Mouse (Mus musculus): ENCODE data around the gene Pank2. TPM values are rescaled to one million over a fixed set of nuclear protein-coding genes. Genes with fewer than 3 reads are reported as not detected.

Gene Pank2
- polyA plus RNA-seq, 2 experiments from 2014 or later, result 7.6 to 11.9 TPM

DNA sequence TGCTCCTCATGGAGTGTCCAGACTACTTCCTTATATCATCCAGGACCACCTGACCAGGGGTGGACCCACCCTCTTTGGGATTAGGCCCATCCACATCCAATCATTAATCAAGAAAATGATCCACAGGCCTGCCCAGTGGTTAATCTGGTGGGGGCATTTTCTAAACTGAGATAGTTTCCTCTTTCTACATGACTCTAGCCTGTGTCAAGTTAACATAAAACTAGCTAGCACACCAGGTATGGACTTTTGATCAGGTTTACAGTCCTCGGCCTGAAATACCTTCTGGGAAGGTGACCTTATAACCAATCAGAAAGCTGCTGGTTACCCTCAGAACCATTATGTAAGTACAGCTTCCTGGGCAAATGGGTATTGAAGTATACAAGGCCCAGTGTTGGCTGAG is 66.7 kb downstream of the Pank2 start:
- no peak for ATAC-seq

DNA sequence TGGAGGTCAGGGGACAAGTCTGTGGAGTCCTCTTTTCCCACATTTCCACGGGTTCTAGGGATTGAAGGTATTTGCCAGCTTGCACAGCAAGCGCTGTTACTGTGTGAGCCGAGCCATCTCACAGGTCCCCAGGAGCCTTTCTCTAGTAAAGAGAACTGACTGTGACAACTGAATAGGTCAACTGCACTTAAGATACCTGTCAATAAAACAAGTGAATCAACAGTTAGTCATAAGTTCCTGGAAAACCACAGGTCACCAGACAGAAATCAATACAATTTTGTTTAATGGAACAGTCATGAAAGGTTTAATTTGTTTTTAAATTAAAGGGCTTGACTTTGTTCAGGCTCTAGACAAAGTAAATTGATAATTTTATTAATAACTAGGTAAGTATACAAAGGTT is 68.3 kb downstream of the Pank2 start:
- no peak for ATAC-seq

DNA sequence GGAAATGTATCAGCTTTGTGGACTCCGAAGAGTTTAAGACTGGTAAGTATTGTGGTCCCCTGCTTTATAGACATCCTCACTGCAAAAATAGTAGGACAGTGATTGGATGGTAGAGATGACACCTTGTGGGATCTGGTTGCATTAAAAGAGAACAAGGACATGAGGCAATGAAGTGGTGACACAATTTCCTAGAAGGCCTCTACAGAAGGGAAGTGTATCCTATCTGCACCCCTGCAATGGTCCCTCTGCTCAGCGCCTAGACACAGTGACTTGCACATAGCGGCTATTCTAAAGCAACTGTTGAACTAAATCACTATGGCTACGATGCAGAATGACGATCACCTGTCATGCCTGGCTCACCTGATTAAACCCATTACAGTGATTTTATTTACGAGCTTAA is 75.3 kb downstream of the Pank2 start:
- no peak for ATAC-seq

DNA sequence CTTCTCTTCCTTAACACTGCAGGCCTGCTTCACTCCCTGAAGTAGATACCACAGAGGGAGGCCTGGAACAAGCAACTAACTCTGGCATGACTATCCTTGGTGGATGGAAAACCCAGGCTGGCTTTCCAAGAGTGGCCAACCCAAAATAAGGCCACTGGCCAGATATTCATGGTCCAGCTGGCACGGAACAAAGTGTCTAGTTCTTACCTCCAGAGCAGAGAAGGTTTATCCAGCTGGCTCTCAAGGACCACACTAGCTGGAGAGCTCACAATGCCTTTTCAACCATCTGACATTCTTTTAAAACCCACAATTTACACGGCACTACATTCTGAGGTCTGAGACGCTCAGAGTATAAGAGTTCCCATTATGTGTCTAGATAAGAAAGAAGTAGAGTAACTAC is 82.2 kb downstream of the Pank2 start:
- no peak for ATAC-seq

DNA sequence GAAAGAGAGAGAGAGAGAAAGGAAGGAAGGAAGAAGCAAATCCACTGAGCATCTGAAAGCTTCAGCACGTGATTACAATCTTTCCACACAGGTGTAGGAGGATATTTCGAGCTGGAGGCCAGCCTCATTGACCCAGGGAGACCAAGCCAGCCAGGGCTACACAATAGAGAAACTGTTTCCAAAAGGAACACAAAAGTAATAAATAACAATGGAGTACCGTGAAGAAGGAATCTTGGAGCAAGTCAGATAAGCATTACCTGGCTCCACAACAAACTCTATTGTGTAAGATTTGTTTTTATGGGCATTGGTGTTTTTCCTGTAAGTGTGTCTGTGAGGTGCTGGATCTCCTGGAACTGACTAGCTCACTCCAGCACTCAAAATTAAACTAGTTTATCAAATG is 83.3 kb downstream of the Pank2 start:
- no peak for ATAC-seq

Other genes starting within 250 kb of the Pank2 start
- not detected for gene Gfra4, start 219.4 kb upstream of the Pank2 start, polyA plus RNA-seq (2017; shearing (Covaris generic))
- not detected for gene Adam33, start 198.7 kb upstream of the Pank2 start, polyA plus RNA-seq (2017; shearing (Covaris generic))
- not detected for gene Siglec1, start 175.7 kb upstream of the Pank2 start, polyA plus RNA-seq (2017; shearing (Covaris generic))
- under 1 TPM; 0.13 to 0.19 TPM for gene Hspa12b, start 135.2 kb upstream of the Pank2 start, polyA plus RNA-seq (2017; shearing (Covaris generic))
- not detected for gene Gm11037, start 129.0 kb upstream of the Pank2 start, polyA plus RNA-seq (2017; shearing (Covaris generic))
- 10 to 100 TPM; 37.7 to 47.8 TPM for gene 1700037H04Rik, start 102.4 kb upstream of the Pank2 start, polyA plus RNA-seq (2017; shearing (Covaris generic))
- 1 to 10 TPM; 3.0 to 3.1 TPM for gene Cenpb, start 82.4 kb upstream of the Pank2 start, polyA plus RNA-seq (2017; shearing (Covaris generic))
- gene Cdc25b, start 75.5 kb upstream of the Pank2 start, polyA plus RNA-seq (2017; shearing (Covaris generic)), result 10 to 100 TPM; 90.4 to 96.2 TPM
- 1 to 10 TPM in 1 of 2 experiments, not detected in 1; 1.3 TPM for gene Spef1, start 75.2 kb upstream of the Pank2 start, polyA plus RNA-seq (2017; shearing (Covaris generic))
- gene Ap5s1, start 55.4 kb upstream of the Pank2 start, polyA plus RNA-seq (2017; shearing (Covaris generic)), result 10 to 100 TPM; 14.8 to 23.9 TPM
- gene Mavs, start 28.4 kb upstream of the Pank2 start, polyA plus RNA-seq (2017; shearing (Covaris generic)), result 10 to 100 TPM; 18.8 to 20.4 TPM
- gene Rnf24, start 90.4 kb downstream of the Pank2 start, polyA plus RNA-seq (2017; shearing (Covaris generic)), result under 1 TPM; 0.47 to 0.94 TPM
- 10 to 100 TPM in 1 of 2 experiments, 1 to 10 TPM in 1; 8.1 to 13.2 TPM for gene Smox, start 229.0 kb downstream of the Pank2 start, polyA plus RNA-seq (2017; shearing (Covaris generic))

All from activated CD4-positive, CD25-positive, alpha-beta regulatory T cell, adult 4 months (primary cell).